Mouse (Mus musculus): ENCODE measurements around the gene Myl12a.

GRCm38 (mm10) chr17:70994671-70995070 is 8.0 kb downstream of the Myl12a start:
- TF ChIP-seq GATA1 (IDR thresholded peaks at IDR 0.05; ENCODE audit: low read length) (no peak), TAL1 (IDR thresholded peaks at IDR 0.05; ENCODE audit: low read length) (no peak)
